Mouse (Mus musculus) spleen, adult 2 months (tissue): ENCODE data around the gene Wnt10b.

Experiments used
- CTCF ChIP-seq: fragments of 200-500 bp; IDR thresholded peaks from 2 replicates; pipeline ENCODE4 v1.5.1; 2011; ENCODE audit warnings: mild to moderate bottlenecking, inconsistent platforms; ENCODE audit not compliant: insufficient read depth, insufficient read length, insufficient replicate concordance; ENCODE audit errors: extremely low read depth
- POLR2A ChIP-seq: fragments of 200-500 bp; IDR thresholded peaks from 2 replicates; pipeline ENCODE4 v1.6.1; 2011; ENCODE audit warnings: low read depth, low read length, inconsistent platforms

GRCm38 (mm10) chr15:98785744-98786143 lies 7.8 kb upstream of the Wnt10b start:
- TF ChIP-seq POLR2A (no peak), CTCF (no peak)
